Mouse (Mus musculus) skeletal muscle tissue, adult 2 months (tissue): ENCODE results near the gene Igf2bp2.

Source experiments
- DNase-seq: peaks from one replicate; pipeline ENCODE4 v3.0.0-alpha.2; 2012; ENCODE audit warnings: low read depth, low spot score

Igf2bp2 gene

GRCm38 (mm10) chr16:22149076-22149475 lies 14.0 kb downstream of the Igf2bp2 start:
- DNase-seq = no peak

GRCm38 (mm10) chr16:22147131-22147530 lies 16.0 kb downstream of the Igf2bp2 start:
- DNase-seq = no peak

DNA sequence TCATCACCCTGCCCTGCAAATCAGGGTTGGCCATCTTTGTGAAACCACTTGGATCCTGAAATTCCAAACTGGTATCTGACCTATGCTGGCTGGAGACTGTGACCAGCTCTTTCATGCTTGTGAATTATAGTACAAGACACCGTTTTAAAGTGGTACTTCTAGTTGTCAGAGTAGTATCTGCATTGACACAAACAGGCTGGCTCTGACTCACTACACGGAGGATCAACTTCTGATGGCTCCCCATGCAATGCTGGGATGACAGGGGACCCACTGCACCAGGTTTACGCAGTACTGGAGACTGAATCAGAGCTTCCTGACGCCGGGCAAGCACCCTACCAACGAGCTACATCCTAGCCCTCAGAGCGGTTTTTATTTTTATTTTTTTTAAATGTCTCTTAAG lies 17.0 kb downstream of the Igf2bp2 start:
- DNase-seq = no peak

DNA sequence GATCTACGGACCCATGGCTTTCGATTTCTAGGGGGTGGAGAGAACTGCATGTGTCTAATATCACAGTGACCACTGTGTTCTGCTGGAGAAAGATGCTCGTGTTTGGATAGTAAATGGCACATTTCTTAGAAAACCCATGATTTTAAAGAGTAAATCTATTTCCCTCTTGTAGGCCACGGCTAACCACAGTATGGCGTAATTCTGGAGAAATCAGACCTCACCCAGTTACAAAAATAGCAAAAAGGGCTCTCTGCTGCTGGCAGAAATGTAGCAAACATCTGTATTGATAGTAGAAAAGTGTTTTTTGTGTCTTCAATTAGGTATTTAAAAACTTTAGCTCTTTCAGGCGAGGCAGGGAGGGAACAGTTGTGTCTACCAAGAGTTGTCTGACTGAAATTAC lies 18.6 kb downstream of the Igf2bp2 start:
- no peak for DNase-seq

- DNase-seq = no peak
Measured at GRCm38 (mm10) chr16:22140861-22141260, 22.2 kb downstream of the Igf2bp2 start.

DNA sequence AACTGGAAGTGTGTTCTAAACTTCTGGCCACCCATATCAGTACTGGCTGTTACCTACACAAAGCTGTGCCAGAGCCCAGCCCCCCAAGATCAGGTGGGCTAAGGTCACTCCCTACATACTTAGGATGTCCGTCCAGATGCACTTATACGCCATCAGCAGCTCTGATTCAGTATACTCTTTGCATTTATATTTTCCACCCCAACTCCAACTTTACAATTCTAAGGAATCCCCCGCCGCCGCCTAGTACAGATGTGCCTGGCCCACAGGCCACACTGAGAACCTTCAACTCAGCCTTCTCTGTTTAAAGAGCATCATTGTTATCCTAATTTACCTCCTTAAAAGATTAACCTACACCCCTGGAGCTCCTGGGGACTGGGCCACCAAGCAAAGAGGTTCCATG lies 23.3 kb downstream of the Igf2bp2 start:
- DNase-seq = no peak

DNA sequence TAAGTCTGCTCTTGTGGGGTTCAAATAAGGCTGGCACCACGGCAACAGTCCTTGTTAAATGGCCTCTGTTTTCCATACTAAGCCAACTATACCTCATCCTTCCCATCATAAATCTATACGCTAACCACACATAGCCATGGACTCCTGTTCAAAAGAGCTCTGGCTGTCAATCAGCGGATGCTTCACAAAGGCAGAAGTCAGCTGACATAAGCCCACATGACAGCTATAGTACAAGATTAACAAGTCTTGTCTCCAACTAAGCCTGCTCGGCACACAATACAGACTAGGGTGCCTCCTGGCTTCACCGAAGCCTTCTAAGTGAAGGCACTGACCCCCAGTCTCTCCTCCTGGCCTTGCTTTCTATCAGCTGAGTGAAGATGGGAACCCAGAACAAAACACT lies 26.9 kb downstream of the Igf2bp2 start:
- no peak for DNase-seq

DNA sequence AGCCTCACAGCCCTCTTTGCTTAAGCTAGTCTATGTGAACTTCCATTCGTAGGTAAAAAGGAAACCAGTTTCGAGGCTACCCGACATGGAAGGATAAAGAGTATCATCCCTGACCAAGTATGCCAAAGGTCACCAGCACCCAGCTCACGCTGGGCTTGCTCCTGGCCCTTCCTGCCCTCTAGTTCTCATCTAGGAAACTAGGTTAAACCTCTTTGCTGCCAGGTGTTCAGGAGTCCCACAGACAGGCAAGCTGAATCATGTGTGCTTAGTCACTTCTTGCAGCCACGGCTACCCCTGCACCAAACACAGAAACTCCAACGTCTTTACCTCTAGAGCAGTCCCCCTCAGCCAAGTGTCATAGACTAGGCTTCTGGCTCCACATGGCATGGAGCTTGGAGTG lies 31.8 kb downstream of the Igf2bp2 start:
- no peak for DNase-seq

DNA sequence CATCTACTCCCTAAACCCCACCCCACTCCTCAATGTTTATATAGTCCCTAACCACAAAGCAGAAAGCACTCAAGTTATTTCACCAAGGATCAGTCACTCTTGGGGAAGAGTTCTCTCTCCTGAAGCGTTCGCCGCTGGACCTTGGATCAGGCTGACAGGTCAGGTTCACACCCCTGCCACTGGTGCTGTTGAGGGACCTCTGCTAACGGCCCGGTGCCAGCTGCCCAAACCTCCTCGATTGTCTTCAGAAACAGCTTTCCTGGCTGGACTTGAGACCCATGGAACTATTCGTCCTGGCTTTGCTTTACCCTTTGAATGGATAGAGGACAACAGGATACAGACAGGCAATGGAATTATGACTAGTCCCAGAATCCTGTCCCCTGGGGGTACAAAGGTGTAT lies 33.6 kb downstream of the Igf2bp2 start:
- no peak for DNase-seq

DNA sequence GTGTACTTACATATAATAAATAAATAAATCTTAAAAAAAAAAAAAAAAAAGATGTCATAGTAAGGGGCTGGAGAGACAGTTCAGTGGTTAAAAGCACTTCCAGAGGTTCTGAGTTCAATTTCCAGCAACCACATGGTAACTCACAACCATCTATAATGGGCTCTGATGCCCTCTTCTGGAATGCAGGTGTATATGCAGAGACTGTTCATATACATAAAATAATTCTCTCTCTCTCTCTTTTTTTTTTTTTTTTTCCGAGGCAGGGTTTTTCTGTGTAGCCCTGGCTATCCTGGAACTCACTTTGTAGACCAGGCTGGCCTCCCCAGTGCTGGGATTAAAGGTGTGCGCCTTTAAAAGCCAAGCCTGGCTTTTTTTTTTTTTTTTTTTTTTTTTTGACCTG lies 34.5 kb downstream of the Igf2bp2 start:
- no peak for DNase-seq

GRCm38 (mm10) chr16:22127806-22128205 lies 35.3 kb downstream of the Igf2bp2 start:
- DNase-seq = no peak

DNA sequence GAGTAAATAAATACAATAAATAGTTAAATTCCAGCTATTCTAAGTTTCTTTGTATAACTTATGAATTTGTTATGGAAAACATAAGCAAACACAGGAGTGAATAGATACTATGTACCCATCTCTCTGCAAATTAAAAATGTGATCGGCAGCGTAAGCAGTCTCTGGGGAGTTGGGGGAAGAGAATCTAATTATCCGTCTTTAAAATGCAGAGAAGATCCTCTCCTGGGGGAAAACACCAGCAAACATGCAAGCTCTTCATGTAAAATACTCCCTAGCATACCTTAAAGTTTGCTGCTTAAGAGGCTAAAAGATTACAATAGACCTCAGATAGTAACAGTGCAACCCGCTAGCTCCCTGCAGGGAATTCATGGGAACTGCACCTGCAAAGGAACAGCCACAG lies 36.2 kb downstream of the Igf2bp2 start:
- DNase-seq = no peak

- no peak for DNase-seq
Measured at GRCm38 (mm10) chr16:22124325-22124918, 38.7 kb downstream of the Igf2bp2 start.

DNA sequence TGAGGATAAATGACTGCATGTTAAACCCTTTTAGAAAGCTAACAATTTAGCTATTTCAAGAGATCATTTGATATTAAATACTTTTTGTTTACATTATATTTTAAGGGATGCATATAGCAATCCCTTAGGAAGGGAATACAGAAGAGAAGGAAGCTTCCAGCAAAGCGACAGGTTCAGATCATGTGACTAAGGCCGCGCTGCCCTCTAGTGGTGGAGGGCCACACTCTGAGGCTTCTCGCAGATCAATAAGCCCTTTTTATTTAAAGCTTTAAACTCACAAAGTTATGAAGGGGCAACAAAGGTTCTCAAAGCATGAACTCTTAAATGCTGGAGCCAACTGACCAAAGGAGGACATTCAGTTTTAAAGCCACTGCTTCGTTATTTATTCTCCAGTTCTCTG lies 39.4 kb downstream of the Igf2bp2 start:
- DNase-seq = no peak

- no peak for DNase-seq
Measured at GRCm38 (mm10) chr16:22121109-22121508, 42.0 kb downstream of the Igf2bp2 start.

GRCm38 (mm10) chr16:22119524-22119923 lies 43.6 kb downstream of the Igf2bp2 start:
- no peak for DNase-seq

DNA sequence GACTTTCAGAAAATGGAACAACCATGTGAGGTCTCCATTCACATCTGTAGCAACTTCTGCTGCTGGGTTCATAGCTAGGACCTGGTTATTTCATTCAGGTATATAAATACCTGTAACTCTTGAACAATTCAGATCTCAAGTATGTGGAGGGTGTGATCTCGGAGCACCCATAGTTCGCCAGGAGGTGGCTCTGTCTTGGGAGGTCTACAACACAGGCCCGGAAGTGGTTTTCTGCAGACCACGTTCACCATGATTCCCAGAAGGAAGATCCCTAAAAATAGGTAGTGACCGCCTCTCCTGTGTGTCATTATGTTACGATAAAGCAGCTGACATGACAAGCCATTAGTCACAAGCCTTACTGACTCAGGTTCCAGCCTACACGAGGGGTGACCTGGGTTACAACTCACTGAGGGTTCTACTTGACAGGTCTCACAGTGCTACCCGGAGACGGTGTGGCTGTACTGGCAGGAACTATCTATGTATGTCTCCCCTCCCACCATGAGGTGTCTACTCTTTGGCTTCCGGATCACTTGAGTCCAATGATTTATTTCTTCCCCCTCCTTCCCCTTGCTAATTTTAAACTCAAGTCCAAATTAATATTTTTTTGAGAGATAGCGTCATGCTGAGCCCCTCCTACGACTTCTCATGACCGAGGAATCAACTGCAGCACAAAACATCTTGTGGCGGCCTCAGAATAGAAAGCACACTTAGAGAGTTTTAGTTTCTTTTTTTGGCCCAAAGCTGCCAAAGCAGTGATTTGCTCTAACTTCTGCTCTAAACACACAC lies 44.2 kb downstream of the Igf2bp2 start:
- no peak for DNase-seq

- DNase-seq = no peak
Measured at GRCm38 (mm10) chr16:22118151-22118550, 44.9 kb downstream of the Igf2bp2 start.

DNA sequence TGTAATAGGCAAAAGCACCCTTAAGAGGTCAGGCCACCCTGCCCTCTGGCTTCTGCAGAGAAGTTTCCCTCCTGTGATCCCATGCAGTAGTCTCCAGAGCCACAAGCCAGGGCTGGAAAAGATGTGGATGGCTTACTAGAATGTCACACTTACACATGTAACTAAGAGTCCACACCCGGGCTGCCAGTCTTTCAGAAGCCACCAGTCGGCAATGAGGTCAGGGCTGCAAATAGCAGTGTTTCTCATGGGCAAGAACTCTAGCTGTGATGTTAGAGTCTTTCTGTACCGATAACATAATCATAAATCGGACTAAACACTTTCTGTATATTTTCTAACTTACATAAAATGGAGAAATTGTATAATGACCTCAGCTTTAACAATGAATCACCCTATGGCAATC lies 46.4 kb downstream of the Igf2bp2 start:
- peak; percentile 51 for DNase-seq

GRCm38 (mm10) chr16:22116058-22116457 lies 47.0 kb downstream of the Igf2bp2 start:
- no peak for DNase-seq

- DNase-seq = no peak
Measured at GRCm38 (mm10) chr16:22110036-22110435, 53.1 kb downstream of the Igf2bp2 start.

DNA sequence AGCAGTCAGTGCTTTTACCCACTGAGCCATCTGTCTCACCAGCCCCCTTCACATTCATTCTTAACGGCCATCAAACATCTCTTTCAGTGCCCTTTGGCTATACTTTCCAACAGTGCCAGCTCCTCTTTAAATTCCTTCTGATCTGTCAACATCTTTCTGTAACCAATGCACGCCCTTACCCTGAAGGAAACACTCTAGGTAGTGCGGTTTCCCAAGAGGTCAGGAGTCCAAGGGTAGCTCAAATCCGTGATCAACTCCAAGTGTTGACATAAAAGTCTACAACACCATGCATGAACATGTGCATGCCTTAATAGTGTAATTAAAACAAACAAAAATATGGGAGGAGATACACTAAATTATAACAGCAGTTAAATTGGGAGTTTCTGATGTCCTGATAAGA lies 53.9 kb downstream of the Igf2bp2 start:
- no peak for DNase-seq

DNA sequence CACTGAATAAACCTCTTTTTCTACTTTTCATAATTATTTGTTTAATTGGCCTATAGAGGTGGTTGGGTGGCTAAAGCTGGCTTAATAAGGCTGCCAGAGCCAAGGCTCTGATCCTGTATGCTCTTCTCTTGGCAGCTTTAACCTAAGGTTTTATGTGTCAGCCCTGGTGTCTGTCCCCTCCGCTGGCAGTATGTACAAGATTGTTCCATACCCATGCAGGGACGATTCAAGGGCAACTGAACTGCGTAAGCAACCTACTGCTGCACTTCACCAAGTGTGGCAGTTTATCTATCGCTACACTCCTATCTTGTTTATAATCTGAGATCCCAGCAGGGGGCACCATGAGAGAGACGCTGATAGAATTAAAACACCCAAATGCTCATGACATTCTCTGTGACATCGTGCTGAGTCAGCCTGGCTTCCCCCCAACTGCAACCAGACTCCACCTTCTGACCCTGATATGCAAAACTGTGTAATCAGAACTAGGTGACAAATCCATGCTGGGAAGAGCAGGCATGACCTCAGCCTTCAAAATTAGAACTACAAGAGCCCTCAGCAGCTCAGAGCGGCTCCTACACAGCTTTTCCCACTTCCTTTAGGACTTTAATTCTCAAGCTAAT lies 55.1 kb downstream of the Igf2bp2 start:
- peak; percentile 81 for DNase-seq
